Mouse (Mus musculus): ENCODE results near the gene Txndc2. TPM values are rescaled to one million over a fixed set of nuclear protein-coding genes. Genes with fewer than 3 reads are reported as not detected.

Gene Txndc2
- polyA plus RNA-seq, 1 experiment from 2014 or later: not detected

GRCm38 (mm10) chr17:65612391-65613141, 29.4 kb downstream of the Txndc2 start:
- no peaks in the 10 kb centered on the region for H3K9me3 ChIP-seq (ENCODE audit: control insufficient read depth, low read length)
- H3K4me3 ChIP-seq (ENCODE audit: low read length): peak overlapping the region; percentile 98
- peak; percentile 32 for ATAC-seq (ENCODE audit: low FRiP score, low TSS enrichment)
- peak overlapping the region; percentile 97 for H3K9ac ChIP-seq (ENCODE audit: low read depth, low read length)
- H3K4me1 ChIP-seq (ENCODE audit: control insufficient read depth, insufficient read depth, low read length): peaks cover 16% of the 10 kb centered on the region; the same call in 1 of the 2 replicates
- no peaks in the 10 kb centered on the region for H3K36me3 ChIP-seq (ENCODE audit: control insufficient read depth, insufficient read depth, low read length)
- peak overlapping the region; percentile 70 for H3K4me2 ChIP-seq (replicated peaks; ENCODE audit: low read depth, low read length)
- H3K27me3 ChIP-seq (ENCODE audit: control insufficient read depth, insufficient read depth, low read length): no peaks in the 10 kb centered on the region
- WGBS: 0% methylated on average over 37 of the region's 91 CpGs
- peak overlapping the region; percentile 100 for H3K27ac ChIP-seq (ENCODE audit: low read depth, low read length)

DNA sequence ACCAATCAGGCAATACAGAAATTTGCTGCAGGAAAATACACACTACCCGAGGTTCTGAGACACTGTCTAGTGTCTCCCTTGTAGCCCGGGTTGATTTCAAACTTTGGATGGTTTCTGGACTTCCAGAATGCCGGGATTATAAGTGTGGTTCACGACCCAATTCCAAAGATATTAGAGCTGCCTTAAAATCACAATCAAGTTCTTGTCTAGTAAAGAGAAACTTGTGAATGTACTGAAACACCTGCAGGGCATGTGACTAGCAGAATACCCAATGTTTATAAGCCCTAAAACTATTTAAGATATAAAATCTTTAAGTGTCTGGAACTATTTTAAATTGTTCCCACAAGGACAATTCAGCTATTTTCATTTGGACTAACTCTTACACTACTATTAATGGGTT, 30.2 kb downstream of the Txndc2 start:
- Histone ChIP-seq H3K27me3 (ENCODE audit: control insufficient read depth, insufficient read depth, low read length) (no peaks in the 10 kb centered on the region), H3K4me1 (ENCODE audit: control insufficient read depth, insufficient read depth, low read length) (peaks cover 22% of the 10 kb centered on the region; the same call in 1 of the 2 replicates), H3K36me3 (ENCODE audit: control insufficient read depth, insufficient read depth, low read length) (no peaks in the 10 kb centered on the region), H3K4me2 (replicated peaks; ENCODE audit: low read depth, low read length) (peak overlapping the region; percentile 70), H3K9ac (ENCODE audit: low read depth, low read length) (peak overlapping the region; percentile 97), H3K4me3 (ENCODE audit: low read length) (peak overlapping the region; percentile 98), H3K9me3 (ENCODE audit: control insufficient read depth, low read length) (no peaks in the 10 kb centered on the region), H3K27ac (ENCODE audit: low read depth, low read length) (no peak overlapping the region)
- 12% methylated on average over 4 of the region's 4 CpGs for WGBS
- ATAC-seq (ENCODE audit: low FRiP score, low TSS enrichment): no peak

- H3K27me3 ChIP-seq (ENCODE audit: control insufficient read depth, insufficient read depth, low read length): no peaks in the 10 kb centered on the region
- H3K36me3 ChIP-seq (ENCODE audit: control insufficient read depth, insufficient read depth, low read length): no peaks in the 10 kb centered on the region
- no peak overlapping the region for H3K27ac ChIP-seq (ENCODE audit: low read depth, low read length)
- H3K4me3 ChIP-seq (ENCODE audit: low read length): no peak overlapping the region
- ATAC-seq (ENCODE audit: low FRiP score, low TSS enrichment): no peak
- peaks cover 22% of the 10 kb centered on the region; the same call in 1 of the 2 replicates for H3K4me1 ChIP-seq (ENCODE audit: control insufficient read depth, insufficient read depth, low read length)
- 83% methylated on average over 5 of the region's 5 CpGs for WGBS
- H3K4me2 ChIP-seq (replicated peaks; ENCODE audit: low read depth, low read length): no peak overlapping the region
- no peak overlapping the region for H3K9ac ChIP-seq (ENCODE audit: low read depth, low read length)
- H3K9me3 ChIP-seq (ENCODE audit: control insufficient read depth, low read length): no peaks in the 10 kb centered on the region
These were observed 33.2 kb downstream of the Txndc2 start for GRCm38 (mm10) chr17:65608743-65609142.

DNA sequence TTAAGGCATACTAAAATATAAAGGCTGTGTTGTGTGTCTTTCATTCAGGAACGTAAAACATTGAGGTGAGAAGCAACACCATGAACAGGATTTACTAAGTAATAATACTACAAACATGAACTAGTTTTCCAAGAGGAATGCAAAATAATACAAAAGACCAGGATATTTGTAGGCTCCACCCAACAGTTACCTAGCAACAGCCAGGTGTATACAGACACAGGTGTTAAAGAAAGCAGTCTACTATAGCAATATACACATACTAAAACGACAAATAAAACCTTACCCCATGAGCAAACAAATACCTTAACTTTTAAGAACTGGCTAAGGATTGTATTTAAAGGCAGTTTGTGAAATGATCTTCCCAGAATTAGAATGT, 33.7 kb downstream of the Txndc2 start:
- H3K27ac ChIP-seq (ENCODE audit: low read depth, low read length): no peak overlapping the region
- ATAC-seq (ENCODE audit: low FRiP score, low TSS enrichment): no peak
- H3K4me1 ChIP-seq (ENCODE audit: control insufficient read depth, insufficient read depth, low read length): peaks cover 22% of the 10 kb centered on the region; the same call in 1 of the 2 replicates

GRCm38 (mm10) chr17:65607574-65608311, 34.2 kb downstream of the Txndc2 start:
- no peak overlapping the region for H3K4me2 ChIP-seq (replicated peaks; ENCODE audit: low read depth, low read length)
- H3K4me1 ChIP-seq (ENCODE audit: control insufficient read depth, insufficient read depth, low read length): peaks cover 22% of the 10 kb centered on the region; the same call in 1 of the 2 replicates
- H3K4me3 ChIP-seq (ENCODE audit: low read length): no peak overlapping the region
- no peaks in the 10 kb centered on the region for H3K9me3 ChIP-seq (ENCODE audit: control insufficient read depth, low read length)
- H3K36me3 ChIP-seq (ENCODE audit: control insufficient read depth, insufficient read depth, low read length): no peaks in the 10 kb centered on the region
- no peak overlapping the region for H3K27ac ChIP-seq (ENCODE audit: low read depth, low read length)
- H3K9ac ChIP-seq (ENCODE audit: low read depth, low read length): no peak overlapping the region
- 54% methylated on average over 7 of the region's 7 CpGs for WGBS
- H3K27me3 ChIP-seq (ENCODE audit: control insufficient read depth, insufficient read depth, low read length): no peaks in the 10 kb centered on the region
- no peak for ATAC-seq (ENCODE audit: low FRiP score, low TSS enrichment)

More for the DNA sequence above, 33.7 kb downstream of the Txndc2 start:
- no peaks in the 10 kb centered on the region for H3K36me3 ChIP-seq (ENCODE audit: control insufficient read depth, insufficient read depth, low read length)
- no peak overlapping the region for H3K4me3 ChIP-seq (ENCODE audit: low read length)
- no peaks in the 10 kb centered on the region for H3K27me3 ChIP-seq (ENCODE audit: control insufficient read depth, insufficient read depth, low read length)
- no peaks in the 10 kb centered on the region for H3K9me3 ChIP-seq (ENCODE audit: control insufficient read depth, low read length)
- no peak overlapping the region for H3K4me2 ChIP-seq (replicated peaks; ENCODE audit: low read depth, low read length)
- H3K9ac ChIP-seq (ENCODE audit: low read depth, low read length): no peak overlapping the region
- WGBS: 87% methylated on average over 2 of the region's 2 CpGs

DNA sequence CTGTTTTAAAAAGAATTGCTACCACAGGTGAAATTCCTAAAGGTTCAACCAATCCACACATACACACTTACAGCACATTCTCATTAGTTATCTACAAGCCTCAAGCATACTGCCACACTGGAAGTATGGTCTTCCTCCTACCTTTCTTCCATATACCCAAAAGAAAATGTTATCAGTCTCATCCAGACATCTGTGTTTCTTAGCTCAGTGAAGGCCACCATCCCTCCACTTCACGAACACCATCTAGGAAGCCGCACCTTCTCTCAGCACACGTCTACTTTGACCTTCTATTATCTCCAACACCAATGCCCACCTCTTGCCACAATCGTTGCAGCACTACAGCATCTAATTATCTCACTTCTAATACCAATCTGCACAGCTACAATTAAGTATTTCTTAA, 36.0 kb downstream of the Txndc2 start:
- H3K4me1 ChIP-seq (ENCODE audit: control insufficient read depth, insufficient read depth, low read length): peaks cover 20% of the 10 kb centered on the region; the same call in 1 of the 2 replicates
- no peaks in the 10 kb centered on the region for H3K36me3 ChIP-seq (ENCODE audit: control insufficient read depth, insufficient read depth, low read length)
- no peaks in the 10 kb centered on the region for H3K9me3 ChIP-seq (ENCODE audit: control insufficient read depth, low read length)
- 82% methylated on average over 4 of the region's 4 CpGs for WGBS
- no peak overlapping the region for H3K4me2 ChIP-seq (replicated peaks; ENCODE audit: low read depth, low read length)
- ATAC-seq (ENCODE audit: low FRiP score, low TSS enrichment): no peak
- H3K27me3 ChIP-seq (ENCODE audit: control insufficient read depth, insufficient read depth, low read length): no peaks in the 10 kb centered on the region
- H3K9ac ChIP-seq (ENCODE audit: low read depth, low read length): no peak overlapping the region
- no peak overlapping the region for H3K4me3 ChIP-seq (ENCODE audit: low read length)
- no peak overlapping the region for H3K27ac ChIP-seq (ENCODE audit: low read depth, low read length)

DNA sequence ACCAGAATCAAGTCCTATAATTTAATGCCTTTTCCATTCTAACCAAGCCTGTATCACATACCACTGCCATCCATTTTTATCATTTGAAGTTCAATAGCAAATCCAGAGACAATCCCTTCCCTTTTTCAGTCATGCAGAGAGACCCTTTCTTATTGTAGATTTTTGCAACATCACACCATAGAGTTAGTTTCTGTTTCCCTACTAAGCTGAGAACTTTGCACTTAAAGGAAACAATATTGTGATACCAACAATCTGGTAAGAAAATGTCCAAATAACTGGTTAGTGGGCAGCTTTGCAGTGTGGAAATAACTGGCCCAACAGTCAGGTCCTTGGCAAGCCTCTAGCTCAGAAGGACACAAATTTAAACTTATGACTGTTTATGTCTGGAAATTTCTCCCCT, 37.1 kb downstream of the Txndc2 start:
- Histone ChIP-seq H3K27me3 (ENCODE audit: control insufficient read depth, insufficient read depth, low read length) (no peaks in the 10 kb centered on the region), H3K4me3 (ENCODE audit: low read length) (no peak overlapping the region), H3K9me3 (ENCODE audit: control insufficient read depth, low read length) (no peaks in the 10 kb centered on the region), H3K36me3 (ENCODE audit: control insufficient read depth, insufficient read depth, low read length) (no peaks in the 10 kb centered on the region), H3K9ac (ENCODE audit: low read depth, low read length) (no peak overlapping the region), H3K4me2 (replicated peaks; ENCODE audit: low read depth, low read length) (no peak overlapping the region), H3K4me1 (ENCODE audit: control insufficient read depth, insufficient read depth, low read length) (peaks cover 14% of the 10 kb centered on the region; the same call in 1 of the 2 replicates), H3K27ac (ENCODE audit: low read depth, low read length) (no peak overlapping the region)
- ATAC-seq (ENCODE audit: low FRiP score, low TSS enrichment): no peak

DNA sequence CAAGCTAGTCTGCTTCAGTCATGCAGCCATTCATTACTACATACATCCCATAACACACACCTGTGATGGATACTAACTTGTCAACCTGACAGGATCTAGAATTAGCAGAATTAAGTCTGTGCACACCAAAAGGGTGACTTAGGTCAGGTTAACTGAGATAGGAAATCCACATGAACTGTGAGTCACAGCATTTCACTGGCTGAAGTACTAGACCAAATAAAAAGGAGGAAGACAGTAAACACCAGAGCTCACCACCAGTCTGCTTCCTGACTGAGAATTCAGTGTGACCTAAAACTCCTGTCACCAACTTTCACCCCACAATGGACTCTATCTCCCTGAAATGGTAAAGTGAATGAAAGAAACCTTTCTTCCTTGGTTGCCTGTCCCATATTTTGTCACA, 37.7 kb downstream of the Txndc2 start:
- no peak for ATAC-seq (ENCODE audit: low FRiP score, low TSS enrichment)
- H3K4me2 ChIP-seq (replicated peaks; ENCODE audit: low read depth, low read length): no peak overlapping the region

More for the DNA sequence above, 37.7 kb downstream of the Txndc2 start:
- no peaks in the 10 kb centered on the region for H3K36me3 ChIP-seq (ENCODE audit: control insufficient read depth, insufficient read depth, low read length)
- H3K4me3 ChIP-seq (ENCODE audit: low read length): no peak overlapping the region
- H3K4me1 ChIP-seq (ENCODE audit: control insufficient read depth, insufficient read depth, low read length): peaks cover 14% of the 10 kb centered on the region; the same call in 1 of the 2 replicates
- H3K27me3 ChIP-seq (ENCODE audit: control insufficient read depth, insufficient read depth, low read length): no peaks in the 10 kb centered on the region
- no peak overlapping the region for H3K9ac ChIP-seq (ENCODE audit: low read depth, low read length)
- H3K9me3 ChIP-seq (ENCODE audit: control insufficient read depth, low read length): no peaks in the 10 kb centered on the region
- no peak overlapping the region for H3K27ac ChIP-seq (ENCODE audit: low read depth, low read length)
